Mouse (Mus musculus): ENCODE data around the gene Hmgn2. TPM values are rescaled to one million over a fixed set of nuclear protein-coding genes. Genes with fewer than 3 reads are reported as not detected.
A peak's percentile ranks its signal among the peaks of the same experiment; 100 is the strongest.
"Not testable (repeated sequence)": the region's sequence is repeated elsewhere in the genome, so short reads cannot be mapped to it uniquely, and the experiment has no call there.

Gene Hmgn2
- total RNA-seq (2021): 100 to 1,000 TPM; 110 to 135 TPM
- long read RNA-seq, experiment 1, transcript Hmgn2-203 (6 exons, 1,265 nt): major isoform, 145 of 151 reads
- long read RNA-seq, experiment 1, partial matches to known transcripts: 0 of 151 reads
- long read RNA-seq, experiment 1, other reads (novel, unspliced or antisense): 5 of 151 reads
- long read RNA-seq, experiment 2, transcript Hmgn2-203 (6 exons, 1,265 nt): major isoform, 132 of 139 reads
- long read RNA-seq, experiment 2, partial matches to known transcripts: 0 of 139 reads
- long read RNA-seq, experiment 2, other reads (novel, unspliced or antisense): 4 of 139 reads

DNA sequence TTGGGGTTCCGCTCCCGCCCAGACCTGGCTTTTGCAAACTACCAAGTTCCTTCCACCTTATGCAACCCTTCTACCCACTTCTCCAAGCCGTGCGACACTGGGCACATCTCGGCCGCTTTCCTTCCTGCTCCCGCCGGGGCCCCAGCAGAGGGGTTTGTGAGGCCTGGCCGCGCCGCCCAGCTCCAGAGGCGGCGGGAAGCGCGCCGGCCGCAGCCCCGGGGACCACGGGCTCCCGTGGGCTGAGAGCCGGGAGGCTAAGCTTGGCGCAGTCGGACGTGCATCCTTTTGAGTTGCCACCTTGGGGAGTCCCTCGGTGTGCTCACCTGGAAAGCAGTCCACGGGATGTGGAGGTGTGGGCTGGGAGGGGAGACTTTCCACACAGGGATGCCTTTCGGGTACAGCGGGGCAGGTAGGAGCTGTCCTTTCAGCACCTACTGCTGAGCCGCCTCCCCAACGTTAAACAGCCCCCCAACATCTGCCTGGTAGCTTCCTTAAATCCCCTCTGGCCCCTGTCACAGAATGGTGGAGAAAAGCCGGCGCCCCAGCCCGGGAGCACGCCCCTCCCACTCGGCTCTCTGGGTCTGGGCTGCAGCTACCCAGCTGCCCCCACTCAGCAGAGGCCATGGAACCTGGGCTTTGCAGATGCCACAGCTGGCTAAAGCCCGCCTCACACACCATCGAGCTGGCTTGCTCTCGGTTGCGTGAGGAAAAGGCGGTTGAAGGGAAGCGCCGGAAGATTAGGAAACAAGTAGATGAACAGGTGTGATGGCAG, at the start of gene Hmgn2:
Gene Hmgn2 (minus strand): TSS at position 501 of the 772 bp plus-strand sequence.
- intact Hi-C loops (cut with DNase I; ENCODE audit: low total_unique reads): no loop called here
- DNase-seq: peak; percentile 37

DNA sequence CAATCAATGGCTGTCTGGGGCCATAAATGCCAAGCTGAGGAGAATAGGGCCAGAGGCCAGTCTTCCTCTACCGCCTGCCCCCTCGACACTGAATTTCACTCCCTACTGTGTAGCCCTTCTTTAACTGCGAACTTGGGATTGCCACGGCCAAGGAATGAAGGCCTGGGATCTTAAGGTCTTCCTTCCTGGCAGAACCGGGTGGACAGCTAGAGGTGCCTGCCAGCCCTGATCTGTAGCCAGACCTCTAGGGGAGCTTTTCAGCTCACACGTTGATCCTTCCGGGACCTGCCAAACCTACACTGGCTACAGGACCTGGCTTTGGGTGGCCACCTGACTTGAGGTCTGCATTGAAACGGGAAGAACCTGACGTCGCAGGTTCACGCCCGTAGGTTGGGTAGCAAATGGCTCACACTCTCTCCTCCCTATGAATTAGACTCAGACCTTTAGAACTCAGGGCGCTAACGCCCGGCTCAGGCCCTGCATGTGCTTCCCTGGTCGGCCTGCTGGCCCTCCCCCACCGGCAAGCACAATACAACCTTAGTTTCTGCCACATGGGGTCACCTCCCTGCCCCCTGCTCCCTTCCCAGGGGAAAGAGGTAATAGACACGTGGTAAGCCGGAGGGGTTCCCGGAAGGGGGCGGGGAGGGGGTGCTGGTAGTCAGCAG, 48.9 kb upstream of the Hmgn2 start:
- intact Hi-C loops (cut with DNase I; ENCODE audit: low total_unique reads): no loop called here

GRCm38 (mm10) chr4:134016767-134017166, 48.3 kb upstream of the Hmgn2 start:
- DNase-seq: no peak
- intact Hi-C loops (cut with DNase I; ENCODE audit: low total_unique reads): no loop called here

More for the DNA sequence above, 48.9 kb upstream of the Hmgn2 start:
- no peak for DNase-seq

DNA sequence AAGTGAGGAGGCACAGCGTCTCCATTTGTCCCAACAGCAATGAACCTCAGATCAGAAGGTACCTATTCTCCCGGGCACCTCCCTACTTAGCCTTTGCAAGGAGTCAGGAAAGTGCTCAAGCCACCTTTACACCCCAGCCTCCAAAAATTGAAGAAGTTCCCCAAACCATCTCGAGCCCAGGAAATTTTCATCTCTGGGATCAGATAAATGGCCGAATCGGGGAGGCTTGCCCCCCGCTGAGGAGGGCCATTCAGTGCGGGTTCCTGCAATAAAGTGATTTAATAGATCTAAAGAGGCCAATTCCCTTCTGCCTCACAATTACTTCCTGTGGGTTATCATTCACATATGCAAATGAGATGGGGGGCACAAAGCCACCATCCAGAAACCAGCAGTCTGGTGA, 47.8 kb upstream of the Hmgn2 start:
- intact Hi-C loops (cut with DNase I; ENCODE audit: low total_unique reads): no loop called here
- DNase-seq: no peak

- intact Hi-C loops (cut with DNase I; ENCODE audit: low total_unique reads): no loop called here
- DNase-seq: peak; percentile 57
Observed at GRCm38 (mm10) chr4:134012858-134013528, 44.5 kb upstream of the Hmgn2 start.

DNA sequence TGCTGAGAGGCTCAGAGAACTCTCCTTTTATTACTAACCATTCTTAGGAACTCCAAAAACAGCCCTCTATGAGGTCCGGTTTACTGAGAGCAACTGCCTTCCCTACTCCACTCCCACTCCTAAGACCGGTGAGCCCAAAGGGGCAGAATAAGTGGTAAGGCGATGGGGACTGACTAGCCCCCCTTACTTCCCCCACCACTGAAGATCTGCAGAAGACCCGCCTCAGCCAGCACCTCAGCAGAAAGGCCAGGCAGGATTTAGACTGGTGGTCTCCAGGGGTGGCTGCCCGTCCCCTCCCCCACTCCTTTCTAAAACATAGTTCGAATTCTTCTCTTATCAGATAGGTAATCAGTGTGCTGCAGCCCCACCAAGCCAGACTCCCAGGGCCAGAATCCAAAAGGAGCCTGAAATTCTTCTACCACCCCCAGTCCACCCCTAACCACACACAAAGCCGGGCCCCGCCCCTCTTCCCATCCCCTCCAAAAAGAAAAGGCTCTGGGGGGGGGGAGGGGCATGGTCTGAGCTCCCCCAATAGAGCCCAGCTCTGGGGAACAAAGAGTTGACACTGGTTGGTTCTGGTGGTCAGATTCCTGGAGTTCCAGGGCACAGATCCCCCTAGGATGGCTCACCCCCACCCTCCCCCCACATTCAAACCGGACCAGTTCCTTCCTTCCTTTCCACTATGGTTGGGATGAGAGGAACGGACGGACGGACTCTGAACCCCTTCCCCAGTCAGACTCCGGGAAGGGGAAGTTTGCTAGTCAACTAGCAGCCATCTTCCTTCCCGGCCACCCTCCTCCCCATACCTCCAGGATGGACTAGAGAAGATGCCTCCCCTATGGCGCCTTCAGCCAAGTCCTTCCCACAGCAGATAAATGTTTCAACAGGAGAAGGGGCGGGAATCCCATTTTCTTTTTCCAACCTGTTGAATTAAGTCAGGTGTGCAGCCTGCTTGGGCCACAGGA, 43.3 kb upstream of the Hmgn2 start:
- intact Hi-C loops (cut with DNase I; ENCODE audit: low total_unique reads): no loop called here
- DNase-seq: no peak

DNA sequence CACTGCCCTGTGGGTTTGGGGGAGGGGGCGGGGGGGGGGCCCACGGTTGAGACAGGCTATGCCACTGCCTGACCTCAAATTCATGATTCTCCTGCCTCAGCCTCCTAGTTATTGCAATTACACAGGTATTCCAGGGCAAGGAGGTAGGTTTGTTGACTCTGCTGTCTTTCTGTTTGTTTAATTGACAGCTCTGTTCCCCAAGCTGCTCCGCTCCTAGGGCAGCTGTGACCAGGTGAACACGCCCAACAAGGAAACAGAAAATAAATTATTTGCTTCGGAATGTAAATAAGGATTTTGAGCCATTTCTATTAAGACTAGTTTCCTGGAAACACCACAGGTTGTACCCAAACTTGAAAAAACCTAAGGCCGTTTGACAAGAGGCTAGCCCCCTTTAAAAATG, 41.3 kb upstream of the Hmgn2 start:
- intact Hi-C loops (cut with DNase I; ENCODE audit: low total_unique reads): no loop called here
- DNase-seq: no peak

- no peak for DNase-seq
- intact Hi-C loops (cut with DNase I; ENCODE audit: low total_unique reads): no loop called here
Observed at GRCm38 (mm10) chr4:134006845-134007244, 38.4 kb upstream of the Hmgn2 start.

- DNase-seq: no peak
- intact Hi-C loops (cut with DNase I; ENCODE audit: low total_unique reads): no loop called here
Observed at GRCm38 (mm10) chr4:134005581-134006358, 37.3 kb upstream of the Hmgn2 start.

- intact Hi-C loops (cut with DNase I; ENCODE audit: low total_unique reads): no loop called here
- DNase-seq: no peak
Observed at GRCm38 (mm10) chr4:134002903-134003302, 34.5 kb upstream of the Hmgn2 start.

DNA sequence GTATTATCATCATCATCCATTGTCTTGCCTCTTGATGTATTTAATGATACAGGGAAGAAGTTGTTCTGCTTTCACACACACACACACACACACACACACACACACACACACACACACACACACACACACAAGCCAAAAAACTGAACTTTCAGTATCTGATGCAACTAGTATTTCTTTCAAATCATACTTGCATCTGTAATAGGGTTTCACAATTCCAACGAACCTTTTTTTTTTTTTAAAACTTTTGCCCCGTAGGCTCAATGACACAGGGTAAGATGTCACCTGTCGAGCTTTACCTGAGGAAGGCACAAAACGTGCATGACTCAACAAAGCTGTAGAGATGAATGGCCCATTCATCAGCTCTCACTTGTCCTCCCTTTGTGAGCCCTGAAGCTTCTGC, 33.8 kb upstream of the Hmgn2 start:
- intact Hi-C loops (cut with DNase I; ENCODE audit: low total_unique reads): no loop called here
- DNase-seq: no peak

DNA sequence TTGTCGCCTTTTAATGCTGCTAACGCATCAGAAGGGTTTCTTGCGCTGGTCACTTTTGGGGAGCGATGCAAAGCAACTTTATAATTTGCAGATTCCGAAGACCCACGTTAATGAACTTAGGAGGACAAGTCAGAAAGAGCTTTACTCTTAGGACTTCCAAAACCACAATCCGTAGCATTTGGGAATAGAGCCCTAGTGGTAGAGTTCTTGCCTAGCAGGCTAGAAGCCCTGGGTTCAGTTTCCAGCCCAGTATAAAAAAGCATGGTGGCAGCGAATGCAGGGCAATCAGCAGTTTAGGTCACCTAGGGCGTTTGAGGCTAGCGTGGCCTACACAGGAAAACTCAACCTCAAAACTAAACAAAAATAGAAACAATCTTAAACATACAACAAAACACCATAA, 33.3 kb upstream of the Hmgn2 start:
- DNase-seq: no peak
- intact Hi-C loops (cut with DNase I; ENCODE audit: low total_unique reads): no loop called here

- intact Hi-C loops (cut with DNase I; ENCODE audit: low total_unique reads): no loop called here
- DNase-seq: peak; percentile 96
Observed at GRCm38 (mm10) chr4:134000466-134001438, 32.3 kb upstream of the Hmgn2 start, which contains the start of gene Dhdds. TSS of gene Dhdds (minus strand) at chr4:134000918.

DNA sequence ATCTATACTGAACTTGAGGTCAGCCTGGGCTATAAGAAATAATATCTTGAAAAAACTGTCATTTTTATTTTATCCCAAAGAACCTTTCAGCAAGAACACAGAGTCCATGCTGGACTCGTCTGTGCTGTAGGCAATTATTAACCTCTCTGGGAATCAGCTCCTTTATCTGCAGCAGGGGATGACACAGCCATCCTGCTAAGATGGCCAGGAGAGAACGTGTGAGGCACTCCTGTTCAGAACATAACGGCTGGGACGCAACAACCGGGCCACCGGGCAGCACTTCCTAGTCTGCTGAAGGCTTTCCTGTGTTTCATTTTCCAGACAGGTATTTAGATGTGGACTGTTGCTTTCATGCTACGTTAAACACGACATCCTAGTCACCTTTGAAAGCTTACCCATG, 26.2 kb upstream of the Hmgn2 start:
- intact Hi-C loops (cut with DNase I; ENCODE audit: low total_unique reads): no loop called here
- no peak for DNase-seq

GRCm38 (mm10) chr4:133991087-133991660, 22.7 kb upstream of the Hmgn2 start:
- intact Hi-C loops (cut with DNase I; ENCODE audit: low total_unique reads): no loop called here
- no peak for DNase-seq

GRCm38 (mm10) chr4:133990035-133990434, 21.6 kb upstream of the Hmgn2 start:
- DNase-seq: no peak
- intact Hi-C loops (cut with DNase I; ENCODE audit: low total_unique reads): no loop called here

DNA sequence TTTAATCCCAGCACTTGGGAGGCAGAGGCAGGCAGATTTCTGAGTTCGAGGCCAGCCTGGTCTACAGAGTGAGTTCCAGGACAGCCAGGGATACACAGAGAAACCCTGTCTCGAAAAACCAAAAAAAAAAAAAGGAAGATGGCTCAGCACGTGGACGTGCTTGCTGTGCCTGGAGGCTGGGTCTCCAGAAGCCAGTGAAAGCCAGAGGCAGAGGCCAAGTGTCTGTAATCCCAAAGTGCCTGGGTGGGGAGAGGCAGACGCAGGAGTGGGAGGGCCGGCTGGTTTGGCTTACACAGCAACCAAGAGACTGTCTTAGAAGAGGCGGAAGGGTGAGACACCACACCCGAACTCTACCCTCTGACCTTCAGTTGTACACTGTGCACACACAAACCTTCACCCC, 19.8 kb upstream of the Hmgn2 start:
- DNase-seq; intact Hi-C loops (cut with DNase I; ENCODE audit: low total_unique reads): not testable (repeated sequence)
